Mouse (Mus musculus) heart, embryonic 12.5 days (tissue): ENCODE measurements around the gene Gmeb2. TPM values are rescaled to one million over a fixed set of nuclear protein-coding genes. Genes with fewer than 3 reads are reported as not detected.

Experiments used
- ATAC-seq: fragments of 200-750 bp; cut with Nextera tagmentation; 2 replicates; pipeline ENCODE4 v1.8.0; 2017; ENCODE audit warnings: moderate TSS enrichment, moderate library complexity; ENCODE audit not compliant: insufficient number of reproducible peaks, low FRiP score
- H3K27ac ChIP-seq: fragments of 300-500 bp; sonication (generic); 2 replicates; pipeline ENCODE4 v1.5.1; 2016; ENCODE audit warnings: mild to moderate bottlenecking, moderate library complexity; ENCODE audit not compliant: poor library complexity, severe bottlenecking
- H3K27me3 ChIP-seq: fragments of 300-500 bp; sonication (generic); replicated peaks from 2 replicates; pipeline ENCODE4 v1.6.1; 2016; ENCODE audit warnings: mild to moderate bottlenecking, moderate library complexity
- H3K36me3 ChIP-seq: fragments of 300-500 bp; sonication (generic); 2 replicates; pipeline ENCODE4 v1.6.1; 2016; ENCODE audit warnings: mild to moderate bottlenecking, moderate library complexity
- H3K4me1 ChIP-seq: fragments of 300-500 bp; sonication (generic); replicated peaks from 2 replicates; pipeline ENCODE4 v1.6.1; 2016; ENCODE audit warnings: mild to moderate bottlenecking
- H3K4me2 ChIP-seq: fragments of 300-500 bp; sonication (generic); 2 replicates; pipeline ENCODE4 v1.6.1; 2016; ENCODE audit warnings: mild to moderate bottlenecking, moderate library complexity
- H3K4me3 ChIP-seq: fragments of 300-500 bp; sonication (generic); 2 replicates; pipeline ENCODE4 v1.5.1; 2016; ENCODE audit warnings: mild to moderate bottlenecking
- H3K9ac ChIP-seq: fragments of 300-500 bp; sonication (generic); 2 replicates; pipeline ENCODE4 v1.6.1; 2016; ENCODE audit warnings: mild to moderate bottlenecking, moderate library complexity
- H3K9me3 ChIP-seq: fragments of 300-500 bp; sonication (generic); replicated peaks from 2 replicates; pipeline ENCODE4 v1.6.1; 2016; ENCODE audit warnings: mild to moderate bottlenecking, moderate library complexity
- WGBS: fragments of 180-500 bp; shearing (Covaris S2); methylation state at CpG from one replicate; pipeline ENCODE4 v1.1.7; 2016; 5-methylcytosine and 5-hydroxymethylcytosine counted together
- polyA plus RNA-seq: library from polyadenylated mRNA; unstranded; fragments of >200 nt; fragmentation: Nextera tagmentation; extraction: Ambion mirVana; gene quantifications from 2 replicates; pipeline ENCODE4 v1.2.1, GENCODE M21; 2016

The Gmeb2 gene
- polyA plus RNA-seq, 1 experiment from 2014 or later = 10.3 TPM

GRCm38 (mm10) chr2:181274639-181275038 is 13.2 kb downstream of the Gmeb2 start:
- Histone ChIP-seq H3K27me3 (no peaks in the 10 kb centered on the region), H3K4me2 (no peak overlapping the region), H3K36me3 (peaks cover 54% of the 10 kb centered on the region), H3K4me1 (no peaks in the 10 kb centered on the region), H3K27ac (no peak overlapping the region), H3K9ac (no peak overlapping the region), H3K9me3 (no peaks in the 10 kb centered on the region), H3K4me3 (no peak overlapping the region)
- no peak for ATAC-seq
- WGBS = 89% methylated on average over 4 of the region's 4 CpGs

- WGBS = 93% methylated on average over 2 of the region's 2 CpGs
- Histone ChIP-seq H3K36me3 (peaks cover 56% of the 10 kb centered on the region), H3K4me3 (no peak overlapping the region), H3K4me1 (no peaks in the 10 kb centered on the region), H3K9me3 (no peaks in the 10 kb centered on the region), H3K27ac (no peak overlapping the region), H3K9ac (no peak overlapping the region), H3K4me2 (no peak overlapping the region), H3K27me3 (no peaks in the 10 kb centered on the region)
- no peak for ATAC-seq
Observed at GRCm38 (mm10) chr2:181273829-181274228, 14.0 kb downstream of the Gmeb2 start.

- Histone ChIP-seq H3K9me3 (no peaks in the 10 kb centered on the region), H3K4me1 (no peaks in the 10 kb centered on the region), H3K9ac (no peak overlapping the region), H3K27ac (no peak overlapping the region), H3K4me3 (no peak overlapping the region), H3K36me3 (peaks cover 54% of the 10 kb centered on the region), H3K27me3 (no peaks in the 10 kb centered on the region), H3K4me2 (no peak overlapping the region)
- ATAC-seq = no peak
- WGBS = 90% methylated on average over 2 of the region's 2 CpGs
Observed at GRCm38 (mm10) chr2:181272092-181272491, 15.7 kb downstream of the Gmeb2 start.

DNA sequence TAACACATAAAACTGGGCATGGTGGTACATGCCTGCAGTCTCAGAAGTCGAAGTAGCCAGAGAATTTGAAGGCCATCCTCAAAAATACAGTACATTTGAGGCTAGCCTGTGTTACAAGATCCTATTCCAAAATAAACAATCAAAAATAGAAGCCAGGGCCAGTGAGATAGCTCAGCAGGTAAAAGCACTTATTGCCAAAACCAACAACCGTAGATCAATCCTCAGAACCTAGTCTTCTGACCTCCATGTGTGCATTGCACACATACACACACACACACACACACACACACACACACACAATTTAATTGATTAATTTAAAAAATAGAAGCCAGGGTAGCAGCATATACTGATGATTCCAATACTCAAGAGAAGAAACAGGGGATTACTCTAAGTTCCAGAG is 21.0 kb downstream of the Gmeb2 start:
- Histone ChIP-seq H3K9me3 (no peaks in the 10 kb centered on the region), H3K27me3 (no peaks in the 10 kb centered on the region), H3K27ac (no peak overlapping the region), H3K4me2 (no peak overlapping the region), H3K4me3 (no peak overlapping the region), H3K36me3 (peaks cover 72% of the 10 kb centered on the region), H3K9ac (no peak overlapping the region), H3K4me1 (no peaks in the 10 kb centered on the region)
- no peak for ATAC-seq
- 88% methylated on average over 2 of the region's 2 CpGs for WGBS

- Histone ChIP-seq H3K4me2 (no peak overlapping the region), H3K27ac (no peak overlapping the region), H3K27me3 (no peaks in the 10 kb centered on the region), H3K9ac (no peak overlapping the region), H3K9me3 (no peaks in the 10 kb centered on the region), H3K36me3 (peaks cover 63% of the 10 kb centered on the region), H3K4me3 (no peak overlapping the region), H3K4me1 (no peaks in the 10 kb centered on the region)
- WGBS = 88% methylated on average over 1 of the region's 1 CpGs
- ATAC-seq = no peak
Observed at GRCm38 (mm10) chr2:181253248-181253647, 34.6 kb downstream of the Gmeb2 start.

DNA sequence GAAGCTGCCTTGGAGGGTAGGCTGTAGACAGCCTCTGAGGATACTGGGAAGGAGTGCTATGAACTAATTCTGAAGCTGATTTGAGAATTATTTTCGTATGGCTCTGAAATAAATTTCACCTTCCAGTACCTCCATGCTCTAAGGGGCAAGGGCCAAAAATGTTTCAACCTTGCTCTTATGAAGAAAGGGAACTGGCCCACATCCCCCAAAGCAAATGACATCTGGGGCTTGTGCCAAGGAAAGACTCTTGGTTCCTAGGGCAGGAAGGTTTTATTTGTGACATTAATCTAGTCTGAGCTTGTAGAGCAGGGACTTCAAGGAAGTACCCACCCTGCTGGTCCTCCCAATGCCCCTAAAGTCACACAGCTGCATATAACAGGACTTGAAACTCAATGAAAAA is 36.0 kb downstream of the Gmeb2 start:
- Histone ChIP-seq H3K4me3 (no peak overlapping the region), H3K4me1 (no peaks in the 10 kb centered on the region), H3K27me3 (no peaks in the 10 kb centered on the region), H3K4me2 (no peak overlapping the region), H3K9ac (no peak overlapping the region), H3K9me3 (no peaks in the 10 kb centered on the region), H3K27ac (no peak overlapping the region), H3K36me3 (peaks cover 53% of the 10 kb centered on the region)
- WGBS = 81% methylated on average over 1 of the region's 1 CpGs
- ATAC-seq = no peak

GRCm38 (mm10) chr2:181249217-181249616 is 38.6 kb downstream of the Gmeb2 start:
- no peak for ATAC-seq
- Histone ChIP-seq H3K4me1 (no peaks in the 10 kb centered on the region), H3K4me2 (no peak overlapping the region), H3K27me3 (no peaks in the 10 kb centered on the region), H3K9me3 (no peaks in the 10 kb centered on the region), H3K27ac (no peak overlapping the region), H3K4me3 (no peak overlapping the region), H3K36me3 (peaks cover 31% of the 10 kb centered on the region), H3K9ac (no peak overlapping the region)
- 80% methylated on average over 10 of the region's 10 CpGs for WGBS

DNA sequence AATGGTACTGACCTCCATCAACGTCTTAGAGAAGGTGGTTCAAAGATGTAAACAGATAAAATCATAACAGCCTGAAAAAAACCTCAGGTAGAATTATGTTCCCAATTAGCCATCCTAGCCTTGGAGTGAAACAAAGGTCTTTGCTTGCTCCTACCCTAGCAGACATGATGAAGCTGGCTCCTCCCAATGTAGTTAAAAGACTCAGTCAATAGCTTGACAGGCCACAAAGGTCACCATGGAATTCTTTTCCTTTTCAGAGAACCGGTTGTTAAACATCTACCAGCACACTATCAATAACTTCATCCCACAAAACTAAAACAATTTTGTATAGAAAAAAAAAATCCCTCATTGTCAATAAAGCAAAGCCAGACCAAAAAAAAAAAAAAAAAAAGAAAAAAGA is 42.8 kb downstream of the Gmeb2 start:
- H3K27ac ChIP-seq = no peak overlapping the region
- H3K36me3 ChIP-seq = no peaks in the 10 kb centered on the region
- no peak for ATAC-seq
- 45% methylated on average over 2 of the region's 2 CpGs for WGBS
- no peak overlapping the region for H3K4me2 ChIP-seq
- H3K4me1 ChIP-seq = peaks cover 8% of the 10 kb centered on the region; the same call in 1 of the 2 replicates
- no peaks in the 10 kb centered on the region for H3K9me3 ChIP-seq
- H3K4me3 ChIP-seq = no peak overlapping the region
- no peaks in the 10 kb centered on the region for H3K27me3 ChIP-seq
- H3K9ac ChIP-seq = no peak overlapping the region

DNA sequence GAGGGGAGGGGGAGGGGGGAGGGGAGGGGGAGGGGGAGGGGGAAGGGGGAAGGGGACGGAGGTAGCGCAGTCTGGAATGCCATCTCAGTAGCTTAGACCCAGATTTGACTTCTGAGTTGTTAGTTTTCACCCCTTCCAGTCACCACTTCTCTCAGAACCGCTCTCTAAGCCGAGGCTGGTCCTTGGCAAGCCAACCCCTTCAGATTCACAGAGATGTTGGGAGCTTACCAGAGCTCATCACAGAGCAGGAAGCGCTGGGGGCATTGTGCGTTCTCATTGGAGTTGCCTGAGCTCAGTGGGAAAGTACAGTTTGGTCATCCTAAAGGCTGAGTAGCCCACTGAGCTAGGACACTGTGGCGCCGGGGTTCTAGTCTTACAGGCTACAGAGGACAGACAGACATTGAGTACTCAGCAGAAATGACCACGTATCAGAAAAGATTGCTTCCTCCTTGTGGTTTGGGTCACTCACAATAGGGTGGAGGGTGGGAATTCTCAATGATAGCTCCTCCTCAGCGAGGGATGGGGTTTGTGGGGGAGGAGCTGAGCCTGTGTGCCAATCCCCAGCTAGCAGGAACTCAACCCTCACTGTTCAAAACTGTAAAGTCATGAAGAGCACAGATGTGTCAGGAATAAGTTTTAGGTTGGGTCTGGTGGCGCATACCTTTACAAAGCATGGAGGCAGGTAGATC is 44.0 kb downstream of the Gmeb2 start:
- ATAC-seq = no peak
- Histone ChIP-seq H3K9me3 (no peaks in the 10 kb centered on the region), H3K36me3 (0 out of 2 replicates have a peak, but pooled peaks cover 2% of the 10 kb centered on the region), H3K4me1 (peaks cover 8% of the 10 kb centered on the region; the same call in 1 of the 2 replicates), H3K27ac (no peak overlapping the region), H3K4me2 (0 out of 2 replicates have a peak overlapping the region, but pooled peaks have one; percentile 1), H3K27me3 (no peaks in the 10 kb centered on the region), H3K4me3 (no peak overlapping the region), H3K9ac (no peak overlapping the region)
- 26% methylated on average over 11 of the region's 11 CpGs for WGBS

- no peaks in the 10 kb centered on the region for H3K27me3 ChIP-seq
- H3K36me3 ChIP-seq = 0 out of 2 replicates have a peak, but pooled peaks cover 9% of the 10 kb centered on the region
- WGBS = 67% methylated on average over 3 of the region's 3 CpGs
- no peaks in the 10 kb centered on the region for H3K9me3 ChIP-seq
- peak overlapping the region; percentile 69 for H3K4me2 ChIP-seq
- peak overlapping the region; percentile 52 for H3K4me3 ChIP-seq
- H3K9ac ChIP-seq = no peak overlapping the region
- peaks cover 8% of the 10 kb centered on the region; the same call in 1 of the 2 replicates for H3K4me1 ChIP-seq
- ATAC-seq = no peak
- no peak overlapping the region for H3K27ac ChIP-seq
Observed at GRCm38 (mm10) chr2:181242314-181242665, 45.5 kb downstream of the Gmeb2 start.

DNA sequence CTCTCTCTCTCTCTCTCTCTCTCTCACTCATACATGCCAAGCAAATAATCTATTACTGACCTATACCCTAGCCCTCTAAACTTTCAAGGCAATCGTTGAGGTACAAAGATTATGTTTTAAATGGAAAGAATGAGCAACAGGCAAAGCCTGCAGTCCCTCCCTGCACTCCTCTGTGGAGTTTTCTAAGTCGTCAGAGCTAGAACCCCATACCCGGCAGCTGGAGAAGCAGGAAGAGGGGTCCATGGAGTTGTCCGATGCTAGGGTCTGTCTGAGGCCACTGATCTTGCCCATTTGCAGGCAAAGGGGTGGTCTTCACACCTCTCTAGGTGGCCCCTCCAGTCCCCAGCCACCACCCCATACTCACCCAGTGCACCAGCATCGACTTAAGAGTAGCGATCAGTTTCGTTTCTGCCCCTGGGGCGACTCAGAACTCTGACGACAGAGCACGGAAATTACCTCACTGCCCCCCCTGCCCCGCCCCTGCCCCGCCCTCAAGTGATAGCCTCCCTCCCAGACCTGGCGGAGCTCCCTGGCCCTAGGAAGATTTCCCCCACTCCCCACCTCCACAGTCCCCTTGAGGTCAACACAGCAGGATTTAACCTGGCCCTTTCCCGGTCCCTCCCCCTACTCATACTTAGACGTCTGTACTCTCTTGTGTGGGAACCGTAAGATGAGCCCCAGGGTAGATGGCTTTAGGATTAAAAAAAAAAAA is 46.1 kb downstream of the Gmeb2 start, which contains the start of gene Helz2:
Gene Helz2 (minus strand): TSS at position 426 of the 712 bp plus-strand sequence.
- Histone ChIP-seq H3K27ac (no peak within 1 kb of the TSS), H3K27me3 (no peaks in the 10 kb centered on the region)
- WGBS = 5% methylated on average over 16 of the region's 16 CpGs

More for the DNA sequence above, 46.1 kb downstream of the Gmeb2 start, which contains the start of gene Helz2:
- Histone ChIP-seq H3K9ac (peak within 1 kb of the TSS; percentile 66), H3K4me3 (peak within 1 kb of the TSS; percentile 52), H3K9me3 (no peaks in the 10 kb centered on the region), H3K36me3 (0 out of 2 replicates have a peak, but pooled peaks cover 10% of the 10 kb centered on the region), H3K4me1 (peaks cover 8% of the 10 kb centered on the region; the same call in 1 of the 2 replicates), H3K4me2 (peak within 1 kb of the TSS; percentile 69)
- peak; percentile 84 for ATAC-seq
